Mouse (Mus musculus): ENCODE measurements at regions not wholly inside any gene's neighbourhood (a gene's known extent, or its start where the extent isn't known, plus 50 kb on each side); places are given as distances from the start of the nearest gene placed in this dataset.

DNA sequence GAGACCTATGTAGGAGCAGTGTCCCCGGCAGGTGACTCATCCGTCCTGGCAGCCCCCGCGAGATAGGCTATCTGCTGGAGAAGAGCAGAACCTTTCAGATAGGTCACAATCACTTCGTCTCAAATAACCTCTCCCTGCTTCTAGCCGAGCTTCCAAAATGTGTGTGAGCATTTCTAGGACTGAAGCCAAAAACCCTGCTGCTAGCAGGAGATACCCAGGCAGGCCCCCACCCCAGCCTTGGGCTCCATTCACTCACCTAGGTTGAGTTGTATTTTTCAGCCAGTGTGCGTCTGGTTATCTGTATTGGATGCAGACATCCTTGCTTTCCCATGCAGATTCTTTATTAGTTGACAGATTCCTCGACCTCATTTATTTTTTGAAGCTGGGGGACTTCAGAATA lies 286.6 kb upstream of the Thbs1 start:
- no peak for TF ChIP-seq POLR2A (IDR thresholded peaks at IDR 0.05; ENCODE audit: borderline replicate concordance, low read depth, low read length)
- TF ChIP-seq CTCF (IDR thresholded peaks at IDR 0.05; ENCODE audit: low read depth, low read length): no peak
- H3K4me1 ChIP-seq (ENCODE audit: control insufficient read depth, insufficient read depth, low read length): no peaks in the 10 kb centered on the region
- no peak overlapping the region for H3K27ac ChIP-seq (ENCODE audit: insufficient read depth, low read depth, low read length)
- H3K4me3 ChIP-seq (ENCODE audit: insufficient read depth, low read length): no peak overlapping the region

DNA sequence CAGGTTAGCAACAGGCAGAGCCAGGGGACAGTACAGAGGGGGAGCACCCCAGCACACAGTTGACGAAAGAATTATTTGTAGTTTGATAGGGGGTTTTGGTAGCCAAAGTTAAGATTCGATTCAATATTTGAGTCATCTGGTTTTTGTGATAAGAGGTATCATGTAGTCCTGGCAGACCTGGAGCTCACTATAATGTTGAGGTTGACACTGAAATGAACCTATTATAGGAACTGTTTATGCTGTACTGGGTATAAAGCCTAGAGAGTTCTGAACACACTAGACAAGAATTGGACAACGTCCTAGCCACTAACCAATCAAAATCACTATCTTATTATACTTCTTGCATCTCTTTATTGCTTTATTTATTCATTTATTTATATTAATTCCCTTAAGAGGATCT lies 284.4 kb upstream of the Thbs1 start:
- H3K4me1 ChIP-seq (ENCODE audit: control insufficient read depth, insufficient read depth, low read length): no peaks in the 10 kb centered on the region
- H3K27ac ChIP-seq (ENCODE audit: insufficient read depth, low read depth, low read length): no peak overlapping the region
- TF ChIP-seq POLR2A (IDR thresholded peaks at IDR 0.05; ENCODE audit: borderline replicate concordance, low read depth, low read length) (no peak), CTCF (IDR thresholded peaks at IDR 0.05; ENCODE audit: low read depth, low read length) (no peak)
- no peak overlapping the region for H3K4me3 ChIP-seq (ENCODE audit: insufficient read depth, low read length)

DNA sequence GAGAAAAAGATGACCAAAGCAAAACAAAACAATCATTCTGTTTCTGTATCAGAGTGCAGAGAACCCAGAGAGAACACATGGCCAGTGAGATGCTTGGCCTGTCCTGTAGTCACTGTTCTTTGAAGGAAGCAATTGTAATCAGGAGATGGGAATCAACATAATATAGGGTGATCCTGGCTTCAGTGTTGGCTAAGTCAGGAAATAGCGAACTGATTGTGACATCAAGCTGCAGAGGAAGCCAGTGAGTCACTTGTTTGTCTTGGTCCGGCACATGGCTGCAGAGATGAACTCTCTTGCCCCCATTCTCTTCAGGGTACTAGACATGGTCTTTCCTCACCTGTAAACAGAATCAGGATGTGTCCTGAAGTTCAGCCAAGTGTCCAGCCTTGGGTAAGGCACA lies 273.3 kb upstream of the Thbs1 start:
- peak overlapping the region; percentile 13; the same call in 1 of the 2 replicates for H3K27ac ChIP-seq (ENCODE audit: insufficient read depth, low read depth, low read length)
- no peak overlapping the region for H3K4me3 ChIP-seq (ENCODE audit: insufficient read depth, low read length)
- no peak for TF ChIP-seq POLR2A (IDR thresholded peaks at IDR 0.05; ENCODE audit: borderline replicate concordance, low read depth, low read length)
- no peak for TF ChIP-seq CTCF (IDR thresholded peaks at IDR 0.05; ENCODE audit: low read depth, low read length)
- H3K4me1 ChIP-seq (ENCODE audit: control insufficient read depth, insufficient read depth, low read length): peaks cover 33% of the 10 kb centered on the region

DNA sequence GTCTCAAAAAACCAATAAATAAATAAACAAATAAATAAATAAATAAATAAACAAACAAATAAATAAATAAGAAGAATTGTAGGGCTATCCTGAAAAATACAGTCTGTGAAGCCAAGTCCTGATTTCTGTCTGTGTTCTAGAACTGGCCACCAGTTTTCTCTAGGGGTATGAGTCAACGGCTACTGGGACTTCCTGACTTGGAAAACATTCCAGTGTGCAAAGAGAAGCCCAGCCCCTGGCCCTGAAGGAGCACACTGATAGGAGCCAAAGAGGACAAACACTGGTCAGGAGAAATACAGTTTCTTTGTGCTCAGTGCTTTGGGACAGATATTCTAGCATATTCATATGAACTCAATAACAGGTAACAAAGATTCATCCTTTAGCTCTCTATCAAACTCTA lies 271.3 kb upstream of the Thbs1 start:
- TF ChIP-seq CTCF (IDR thresholded peaks at IDR 0.05; ENCODE audit: low read depth, low read length): no peak
- TF ChIP-seq POLR2A (IDR thresholded peaks at IDR 0.05; ENCODE audit: borderline replicate concordance, low read depth, low read length): no peak

DNA sequence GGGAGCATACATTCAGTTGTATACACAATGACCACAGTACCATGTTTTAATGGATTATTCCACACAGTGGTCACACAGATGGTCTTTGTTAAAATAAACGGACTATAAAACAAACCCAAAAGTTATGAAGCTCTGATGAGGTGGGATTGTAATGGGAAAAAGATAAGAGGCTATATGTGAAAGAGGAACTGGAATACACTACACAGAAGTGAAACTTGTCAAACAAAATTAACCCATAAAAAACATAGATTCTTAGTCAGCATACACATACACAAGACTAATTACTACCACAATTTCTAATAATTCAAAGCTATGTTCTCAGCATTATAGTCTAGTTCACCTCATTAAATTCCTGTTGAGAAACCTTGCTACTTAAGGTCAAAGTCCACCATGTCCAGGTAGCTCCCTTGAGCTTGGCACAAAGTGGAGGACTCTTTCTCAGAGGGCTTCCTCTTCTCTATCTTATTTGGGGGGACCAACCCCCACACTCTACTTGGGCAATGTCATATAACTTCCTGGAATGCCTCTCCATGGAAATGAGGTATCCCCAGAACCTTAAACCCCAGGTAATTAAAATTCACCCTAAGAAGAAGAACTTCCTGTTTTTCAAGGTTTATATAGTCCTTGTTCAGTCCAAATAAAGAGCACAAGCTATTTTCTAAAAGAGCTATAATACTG lies 269.2 kb upstream of the Thbs1 start:
- TF ChIP-seq POLR2A (IDR thresholded peaks at IDR 0.05; ENCODE audit: borderline replicate concordance, low read depth, low read length) (no peak), CTCF (IDR thresholded peaks at IDR 0.05; ENCODE audit: low read depth, low read length) (no peak)
- no peak overlapping the region for H3K4me3 ChIP-seq (ENCODE audit: insufficient read depth, low read length)
- H3K27ac ChIP-seq (ENCODE audit: insufficient read depth, low read depth, low read length): peak overlapping the region; percentile 21; the same call in 1 of the 2 replicates
- H3K4me1 ChIP-seq (ENCODE audit: control insufficient read depth, insufficient read depth, low read length): peaks cover 31% of the 10 kb centered on the region

More for the DNA sequence above, 271.3 kb upstream of the Thbs1 start:
- Histone ChIP-seq H3K4me1 (ENCODE audit: control insufficient read depth, insufficient read depth, low read length) (peaks cover 33% of the 10 kb centered on the region), H3K27ac (ENCODE audit: insufficient read depth, low read depth, low read length) (no peak overlapping the region), H3K4me3 (ENCODE audit: insufficient read depth, low read length) (no peak overlapping the region)

DNA sequence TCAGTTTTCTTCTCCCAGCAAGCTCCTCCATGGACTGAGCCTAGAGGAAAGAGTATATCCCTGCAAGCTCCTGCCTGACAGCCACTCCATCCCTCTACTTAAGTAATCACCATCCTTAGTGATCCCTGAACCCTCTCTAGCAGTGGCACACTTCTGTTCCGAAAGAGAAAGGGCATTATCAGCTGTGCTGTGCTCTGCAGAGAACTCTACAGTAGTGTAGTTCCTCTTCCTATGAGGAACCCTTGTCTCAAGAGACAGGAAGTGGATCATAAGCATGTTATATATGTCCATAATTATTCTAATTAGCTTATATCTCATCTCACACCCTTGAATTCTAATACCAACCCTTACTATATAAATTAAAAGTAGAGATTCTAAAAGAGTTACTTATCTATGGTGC lies 259.2 kb upstream of the Thbs1 start:
- Histone ChIP-seq H3K27ac (ENCODE audit: insufficient read depth, low read depth, low read length) (peak overlapping the region; percentile 81), H3K4me1 (ENCODE audit: control insufficient read depth, insufficient read depth, low read length) (peaks cover 12% of the 10 kb centered on the region), H3K4me3 (ENCODE audit: insufficient read depth, low read length) (peak overlapping the region; percentile 13; the same call in 1 of the 2 replicates)
- TF ChIP-seq CTCF (IDR thresholded peaks at IDR 0.05; ENCODE audit: low read depth, low read length) (no peak), POLR2A (IDR thresholded peaks at IDR 0.05; ENCODE audit: borderline replicate concordance, low read depth, low read length) (no peak)

DNA sequence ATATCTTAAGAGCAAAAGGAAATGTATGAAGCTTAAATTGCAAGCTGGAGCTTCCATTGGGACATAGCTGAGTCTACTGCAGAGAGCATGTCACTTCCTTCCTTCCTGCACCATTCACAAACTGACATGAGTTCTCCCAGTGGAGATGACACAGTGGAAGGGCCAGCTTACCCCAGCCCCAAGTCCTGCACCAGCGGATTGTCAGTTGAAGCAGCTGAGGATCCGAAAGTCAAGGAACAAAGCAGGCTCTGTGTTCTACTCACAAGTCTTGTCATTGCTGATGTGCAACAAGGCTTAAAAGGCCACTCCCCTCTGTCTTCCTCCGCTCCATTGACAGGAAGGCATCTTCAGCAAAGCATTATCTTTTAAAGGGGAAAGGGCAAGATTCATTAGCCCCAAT lies 249.4 kb upstream of the Thbs1 start:
- TF ChIP-seq CTCF (IDR thresholded peaks at IDR 0.05; ENCODE audit: low read depth, low read length): no peak
- TF ChIP-seq POLR2A (IDR thresholded peaks at IDR 0.05; ENCODE audit: borderline replicate concordance, low read depth, low read length): no peak
- Histone ChIP-seq H3K27ac (ENCODE audit: insufficient read depth, low read depth, low read length) (no peak overlapping the region), H3K4me3 (ENCODE audit: insufficient read depth, low read length) (no peak overlapping the region), H3K4me1 (ENCODE audit: control insufficient read depth, insufficient read depth, low read length) (no peaks in the 10 kb centered on the region)

DNA sequence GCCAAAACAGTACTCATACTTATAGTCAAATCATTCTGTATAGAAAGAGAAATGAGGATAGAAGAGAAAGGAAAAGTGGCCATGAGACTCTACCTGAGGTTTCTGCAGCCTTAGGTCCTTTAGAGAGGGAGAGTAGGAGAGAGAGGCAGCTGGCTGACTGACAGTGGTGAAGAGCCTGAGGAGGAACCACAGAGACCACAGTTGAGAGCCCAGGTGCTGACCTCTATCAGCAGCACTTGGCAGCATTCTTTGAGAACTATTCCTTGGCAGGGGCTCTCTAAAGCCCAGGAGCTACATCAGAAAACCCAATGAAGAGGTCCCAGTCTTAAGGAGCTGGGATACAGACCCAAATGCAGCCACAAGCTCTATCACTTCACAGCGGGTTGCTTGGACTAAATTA lies 246.6 kb upstream of the Thbs1 start:
- Histone ChIP-seq H3K4me1 (ENCODE audit: control insufficient read depth, insufficient read depth, low read length) (no peaks in the 10 kb centered on the region), H3K27ac (ENCODE audit: insufficient read depth, low read depth, low read length) (no peak overlapping the region), H3K4me3 (ENCODE audit: insufficient read depth, low read length) (no peak overlapping the region)
- TF ChIP-seq CTCF (IDR thresholded peaks at IDR 0.05; ENCODE audit: low read depth, low read length): no peak
- TF ChIP-seq POLR2A (IDR thresholded peaks at IDR 0.05; ENCODE audit: borderline replicate concordance, low read depth, low read length): no peak

DNA sequence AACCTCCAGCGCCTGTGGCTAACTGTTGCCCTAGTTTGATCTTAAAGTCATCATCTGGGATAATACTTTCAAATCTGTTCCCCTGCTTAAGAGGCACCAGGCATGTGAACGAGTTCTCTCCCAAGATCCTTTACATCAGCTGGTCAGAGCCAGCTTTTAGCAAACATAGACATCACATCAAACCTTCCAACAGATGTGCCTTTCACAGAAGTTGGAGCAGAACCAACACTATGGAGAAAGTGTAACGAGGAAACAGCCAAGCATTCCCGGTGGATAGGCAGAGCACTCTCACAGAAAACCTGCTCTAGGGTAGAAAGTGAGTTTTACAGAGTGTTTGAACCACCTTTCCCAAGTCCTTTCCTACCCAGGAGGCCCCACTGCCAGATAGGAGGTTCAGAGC lies 244.7 kb upstream of the Thbs1 start:
- no peak overlapping the region for H3K4me3 ChIP-seq (ENCODE audit: insufficient read depth, low read length)
- TF ChIP-seq POLR2A (IDR thresholded peaks at IDR 0.05; ENCODE audit: borderline replicate concordance, low read depth, low read length): no peak
- no peak for TF ChIP-seq CTCF (IDR thresholded peaks at IDR 0.05; ENCODE audit: low read depth, low read length)
- no peak overlapping the region for H3K27ac ChIP-seq (ENCODE audit: insufficient read depth, low read depth, low read length)
- no peaks in the 10 kb centered on the region for H3K4me1 ChIP-seq (ENCODE audit: control insufficient read depth, insufficient read depth, low read length)

DNA sequence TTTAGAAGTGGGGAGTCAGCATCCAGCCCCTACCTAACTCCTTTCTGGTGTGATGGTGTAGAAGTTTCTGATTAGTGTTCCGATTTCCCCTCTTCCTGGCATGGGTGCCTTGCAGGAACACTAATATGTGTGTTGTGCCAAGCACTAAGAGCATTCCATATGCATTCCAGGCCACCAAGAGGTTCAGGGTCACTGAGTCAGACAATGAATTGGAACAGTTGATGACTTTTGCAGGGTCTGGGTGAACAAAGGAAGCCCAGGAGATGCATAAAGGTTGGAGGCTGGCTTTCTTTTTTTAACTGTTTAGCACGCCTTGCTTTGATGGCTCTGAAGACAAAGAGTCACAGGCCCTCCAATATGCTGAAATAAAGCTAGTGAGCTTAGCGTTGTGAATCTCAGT lies 244.3 kb upstream of the Thbs1 start:
- Histone ChIP-seq H3K27ac (ENCODE audit: insufficient read depth, low read depth, low read length) (no peak overlapping the region), H3K4me3 (ENCODE audit: insufficient read depth, low read length) (no peak overlapping the region), H3K4me1 (ENCODE audit: control insufficient read depth, insufficient read depth, low read length) (no peaks in the 10 kb centered on the region)
- TF ChIP-seq POLR2A (IDR thresholded peaks at IDR 0.05; ENCODE audit: borderline replicate concordance, low read depth, low read length) (no peak), CTCF (IDR thresholded peaks at IDR 0.05; ENCODE audit: low read depth, low read length) (no peak)
